Mouse (Mus musculus): ENCODE data around the gene Gabarap. TPM values are rescaled to one million over a fixed set of nuclear protein-coding genes. Genes with fewer than 3 reads are reported as not detected.

Gabarap gene
- polyA plus RNA-seq, 1 experiment from 2014 or later, result 616 TPM

- WGBS, result 1% methylated on average over 58 of the region's 59 CpGs
Measured at GRCm38 (mm10) chr11:69966006-69966859, 24.7 kb upstream of the Gabarap start.

GRCm38 (mm10) chr11:69966860-69967517 is 24.0 kb upstream of the Gabarap start:
- Histone ChIP-seq H3K27ac (replicated peaks; ENCODE audit: low read depth, low read length) (no peak overlapping the region), H3K4me2 (ENCODE audit: low read length) (peak overlapping the region; percentile 40), H3K4me3 (replicated peaks; ENCODE audit: low read depth, low read length) (peak overlapping the region; percentile 18), H3K27me3 (ENCODE audit: control insufficient read depth, insufficient read depth, low read length) (peaks cover 55% of the 10 kb centered on the region), H3K36me3 (ENCODE audit: control insufficient read depth, insufficient read depth, low read length) (peaks cover 24% of the 10 kb centered on the region), H3K9me3 (ENCODE audit: control insufficient read depth, low read length) (no peaks in the 10 kb centered on the region), H3K4me1 (ENCODE audit: control insufficient read depth, insufficient read depth, low read length) (0 out of 2 replicates have a peak, but pooled peaks cover 5% of the 10 kb centered on the region), H3K9ac (replicated peaks; ENCODE audit: low read length) (no peak overlapping the region)
- ATAC-seq (ENCODE audit: low FRiP score, low TSS enrichment) (no peak), DNase-seq (peak; percentile 25)
- WGBS, result 37% methylated on average over 17 of the region's 17 CpGs

More at GRCm38 (mm10) chr11:69966006-69966859, 24.7 kb upstream of the Gabarap start:
- peak overlapping the region; percentile 18 for H3K4me3 ChIP-seq (replicated peaks; ENCODE audit: low read depth, low read length)
- DNase-seq (no peak), ATAC-seq (ENCODE audit: low FRiP score, low TSS enrichment) (no peak)
- H3K36me3 ChIP-seq (ENCODE audit: control insufficient read depth, insufficient read depth, low read length), result peaks cover 21% of the 10 kb centered on the region
- H3K9ac ChIP-seq (replicated peaks; ENCODE audit: low read length), result 0 out of 2 replicates have a peak overlapping the region, but pooled peaks have one; percentile 9
- peak overlapping the region; percentile 40 for H3K4me2 ChIP-seq (ENCODE audit: low read length)
- no peak overlapping the region for H3K27ac ChIP-seq (replicated peaks; ENCODE audit: low read depth, low read length)
- peaks cover 55% of the 10 kb centered on the region for H3K27me3 ChIP-seq (ENCODE audit: control insufficient read depth, insufficient read depth, low read length)
- 0 out of 2 replicates have a peak, but pooled peaks cover 5% of the 10 kb centered on the region for H3K4me1 ChIP-seq (ENCODE audit: control insufficient read depth, insufficient read depth, low read length)
- H3K9me3 ChIP-seq (ENCODE audit: control insufficient read depth, low read length), result no peaks in the 10 kb centered on the region

GRCm38 (mm10) chr11:69968793-69969192 is 22.1 kb upstream of the Gabarap start:
- DNase-seq (no peak), ATAC-seq (ENCODE audit: low FRiP score, low TSS enrichment) (no peak)
- Histone ChIP-seq H3K4me2 (ENCODE audit: low read length) (no peak overlapping the region), H3K4me1 (ENCODE audit: control insufficient read depth, insufficient read depth, low read length) (0 out of 2 replicates have a peak, but pooled peaks cover 5% of the 10 kb centered on the region), H3K9ac (replicated peaks; ENCODE audit: low read length) (no peak overlapping the region), H3K27ac (replicated peaks; ENCODE audit: low read depth, low read length) (no peak overlapping the region), H3K9me3 (ENCODE audit: control insufficient read depth, low read length) (no peaks in the 10 kb centered on the region), H3K27me3 (ENCODE audit: control insufficient read depth, insufficient read depth, low read length) (peaks cover 45% of the 10 kb centered on the region), H3K36me3 (ENCODE audit: control insufficient read depth, insufficient read depth, low read length) (peaks cover 39% of the 10 kb centered on the region), H3K4me3 (replicated peaks; ENCODE audit: low read depth, low read length) (no peak overlapping the region)
- 92% methylated on average over 4 of the region's 4 CpGs for WGBS

- DNase-seq (no peak), ATAC-seq (ENCODE audit: low FRiP score, low TSS enrichment) (no peak)
- Histone ChIP-seq H3K27ac (replicated peaks; ENCODE audit: low read depth, low read length) (no peak overlapping the region), H3K4me3 (replicated peaks; ENCODE audit: low read depth, low read length) (no peak overlapping the region), H3K36me3 (ENCODE audit: control insufficient read depth, insufficient read depth, low read length) (peaks cover 53% of the 10 kb centered on the region), H3K9me3 (ENCODE audit: control insufficient read depth, low read length) (no peaks in the 10 kb centered on the region), H3K4me1 (ENCODE audit: control insufficient read depth, insufficient read depth, low read length) (0 out of 2 replicates have a peak, but pooled peaks cover 5% of the 10 kb centered on the region), H3K9ac (replicated peaks; ENCODE audit: low read length) (no peak overlapping the region), H3K27me3 (ENCODE audit: control insufficient read depth, insufficient read depth, low read length) (peaks cover 31% of the 10 kb centered on the region), H3K4me2 (ENCODE audit: low read length) (no peak overlapping the region)
- 90% methylated on average over 6 of the region's 6 CpGs for WGBS
Measured at GRCm38 (mm10) chr11:69970222-69970621, 20.7 kb upstream of the Gabarap start.

GRCm38 (mm10) chr11:69970775-69971174 is 20.2 kb upstream of the Gabarap start:
- DNase-seq, result no peak
- Histone ChIP-seq H3K4me3 (replicated peaks; ENCODE audit: low read depth, low read length) (no peak overlapping the region), H3K9ac (replicated peaks; ENCODE audit: low read length) (no peak overlapping the region), H3K4me1 (ENCODE audit: control insufficient read depth, insufficient read depth, low read length) (0 out of 2 replicates have a peak, but pooled peaks cover 5% of the 10 kb centered on the region), H3K27ac (replicated peaks; ENCODE audit: low read depth, low read length) (no peak overlapping the region), H3K27me3 (ENCODE audit: control insufficient read depth, insufficient read depth, low read length) (peaks cover 26% of the 10 kb centered on the region), H3K4me2 (ENCODE audit: low read length) (no peak overlapping the region), H3K36me3 (ENCODE audit: control insufficient read depth, insufficient read depth, low read length) (peaks cover 57% of the 10 kb centered on the region), H3K9me3 (ENCODE audit: control insufficient read depth, low read length) (no peaks in the 10 kb centered on the region)
- 89% methylated on average over 3 of the region's 3 CpGs for WGBS
- no peak for ATAC-seq (ENCODE audit: low FRiP score, low TSS enrichment)

- Histone ChIP-seq H3K27ac (replicated peaks; ENCODE audit: low read depth, low read length) (no peak overlapping the region), H3K36me3 (ENCODE audit: control insufficient read depth, insufficient read depth, low read length) (peaks cover 61% of the 10 kb centered on the region), H3K9me3 (ENCODE audit: control insufficient read depth, low read length) (no peaks in the 10 kb centered on the region), H3K27me3 (ENCODE audit: control insufficient read depth, insufficient read depth, low read length) (no peaks in the 10 kb centered on the region), H3K4me2 (ENCODE audit: low read length) (no peak overlapping the region), H3K4me3 (replicated peaks; ENCODE audit: low read depth, low read length) (no peak overlapping the region), H3K9ac (replicated peaks; ENCODE audit: low read length) (no peak overlapping the region), H3K4me1 (ENCODE audit: control insufficient read depth, insufficient read depth, low read length) (peaks cover 11% of the 10 kb centered on the region)
- no peak for DNase-seq
- WGBS, result 97% methylated on average over 2 of the region's 2 CpGs
- ATAC-seq (ENCODE audit: low FRiP score, low TSS enrichment), result no peak
Measured at GRCm38 (mm10) chr11:69974907-69975306, 16.0 kb upstream of the Gabarap start.

- Histone ChIP-seq H3K4me3 (replicated peaks; ENCODE audit: low read depth, low read length) (no peak overlapping the region), H3K4me1 (ENCODE audit: control insufficient read depth, insufficient read depth, low read length) (peaks cover 11% of the 10 kb centered on the region), H3K27me3 (ENCODE audit: control insufficient read depth, insufficient read depth, low read length) (no peaks in the 10 kb centered on the region), H3K36me3 (ENCODE audit: control insufficient read depth, insufficient read depth, low read length) (peaks cover 53% of the 10 kb centered on the region), H3K9me3 (ENCODE audit: control insufficient read depth, low read length) (no peaks in the 10 kb centered on the region), H3K9ac (replicated peaks; ENCODE audit: low read length) (no peak overlapping the region), H3K27ac (replicated peaks; ENCODE audit: low read depth, low read length) (no peak overlapping the region), H3K4me2 (ENCODE audit: low read length) (no peak overlapping the region)
- no peak for ATAC-seq (ENCODE audit: low FRiP score, low TSS enrichment)
- no peak for DNase-seq
- WGBS, result 96% methylated on average over 4 of the region's 4 CpGs
Measured at GRCm38 (mm10) chr11:69976271-69976670, 14.7 kb upstream of the Gabarap start.

GRCm38 (mm10) chr11:69979827-69980195 is 11.1 kb upstream of the Gabarap start:
- H3K27ac ChIP-seq (replicated peaks; ENCODE audit: low read depth, low read length), result peak overlapping the region; percentile 99
- ATAC-seq (ENCODE audit: low FRiP score, low TSS enrichment) (no peak), DNase-seq (no peak)
- peak overlapping the region; percentile 80 for H3K4me2 ChIP-seq (ENCODE audit: low read length)
- H3K27me3 ChIP-seq (ENCODE audit: control insufficient read depth, insufficient read depth, low read length), result no peaks in the 10 kb centered on the region
- peak overlapping the region; percentile 100 for H3K4me3 ChIP-seq (replicated peaks; ENCODE audit: low read depth, low read length)
- H3K4me1 ChIP-seq (ENCODE audit: control insufficient read depth, insufficient read depth, low read length), result peaks cover 33% of the 10 kb centered on the region
- H3K9me3 ChIP-seq (ENCODE audit: control insufficient read depth, low read length), result no peaks in the 10 kb centered on the region
- peaks cover 40% of the 10 kb centered on the region for H3K36me3 ChIP-seq (ENCODE audit: control insufficient read depth, insufficient read depth, low read length)
- H3K9ac ChIP-seq (replicated peaks; ENCODE audit: low read length), result peak overlapping the region; percentile 98
- WGBS, result 3% methylated on average over 16 of the region's 16 CpGs
